Mouse (Mus musculus) regulatory T cell (primary cell): Measurements from ENCODE around the gene Pds5a.
"Not testable (repeated sequence)": the region's sequence is repeated elsewhere in the genome, so short reads cannot be mapped to it uniquely, and the experiment has no call there.

ENCODE experiments used
- in situ Hi-C: fragments of 300-600 bp; cut with MboI, MseI; formaldehyde crosslinking; loops from one replicate; pipeline ENCODE4 v1.15.1; 2025; ENCODE audit warnings: high pct_unique_total_duplicates

Gene Pds5a

GRCm38 (mm10) chr5:65697836-65698758 lies at the start of gene Pds5a:
Gene Pds5a, minus strand, starts transcription at chr5:65698273.
- in situ Hi-C loops: no loop called here

GRCm38 (mm10) chr5:65746908-65747307 lies 48.8 kb upstream of the Pds5a start:
- in situ Hi-C loops: no loop called here

GRCm38 (mm10) chr5:65739366-65739765 lies 41.3 kb upstream of the Pds5a start:
- in situ Hi-C loops: no loop called here

- in situ Hi-C loops: no loop called here
Measured at GRCm38 (mm10) chr5:65735601-65736000, 37.5 kb upstream of the Pds5a start.

- in situ Hi-C loops: no loop called here
Measured at GRCm38 (mm10) chr5:65731173-65732007, 33.3 kb upstream of the Pds5a start.

GRCm38 (mm10) chr5:65724311-65725054 lies 26.4 kb upstream of the Pds5a start:
- in situ Hi-C loops: no loop called here

GRCm38 (mm10) chr5:65718368-65718767 lies 20.3 kb upstream of the Pds5a start:
- in situ Hi-C loops: no loop called here

GRCm38 (mm10) chr5:65717903-65718211 lies 19.8 kb upstream of the Pds5a start:
- in situ Hi-C loops: not testable (repeated sequence)

GRCm38 (mm10) chr5:65717063-65717902 lies 19.2 kb upstream of the Pds5a start:
- in situ Hi-C loops: no loop called here

GRCm38 (mm10) chr5:65715084-65715483 lies 17.0 kb upstream of the Pds5a start:
- in situ Hi-C loops: no loop called here

GRCm38 (mm10) chr5:65711463-65711862 lies 13.4 kb upstream of the Pds5a start:
- in situ Hi-C loops: no loop called here

GRCm38 (mm10) chr5:65710267-65710666 lies 12.2 kb upstream of the Pds5a start:
- in situ Hi-C loops: no loop called here

GRCm38 (mm10) chr5:65706979-65707378 lies 8.9 kb upstream of the Pds5a start:
- in situ Hi-C loops: no loop called here

GRCm38 (mm10) chr5:65706171-65706570 lies 8.1 kb upstream of the Pds5a start:
- in situ Hi-C loops: no loop called here

- in situ Hi-C loops: no loop called here
Measured at GRCm38 (mm10) chr5:65704765-65705678, 6.9 kb upstream of the Pds5a start.

GRCm38 (mm10) chr5:65703261-65703660 lies 5.2 kb upstream of the Pds5a start:
- in situ Hi-C loops: no loop called here

GRCm38 (mm10) chr5:65700102-65700501 lies 2.0 kb upstream of the Pds5a start:
- in situ Hi-C loops: no loop called here

- in situ Hi-C loops: no loop called here
Measured at GRCm38 (mm10) chr5:65699146-65699545, 1.1 kb upstream of the Pds5a start.

- in situ Hi-C loops: no loop called here
Measured at GRCm38 (mm10) chr5:65698759-65699136, 675 bp upstream of the Pds5a start.

GRCm38 (mm10) chr5:65697486-65697835 lies 612 bp downstream of the Pds5a start:
- in situ Hi-C loops: no loop called here
